Mouse (Mus musculus) intestine, postnatal 0 days (tissue): ENCODE data around the gene Ogg1. TPM values are rescaled to one million over a fixed set of nuclear protein-coding genes. Genes with fewer than 3 reads are reported as not detected.

Experiments used
- ATAC-seq: fragments of 200-750 bp; cut with Nextera tagmentation; 2 replicates; pipeline ENCODE4 v1.8.0; 2017; ENCODE audit warnings: mild to moderate bottlenecking, moderate TSS enrichment, moderate library complexity
- H3K27ac ChIP-seq: fragments of 300-500 bp; sonication (generic); 2 replicates; pipeline ENCODE4 v1.5.1; 2014; ENCODE audit warnings: mild to moderate bottlenecking, low read depth, low read length, moderate library complexity
- H3K27me3 ChIP-seq: fragments of 300-500 bp; sonication (generic); replicated peaks from 2 replicates; pipeline ENCODE4 v1.6.1; 2014; ENCODE audit warnings: low read length, mixed read lengths; ENCODE audit not compliant: control insufficient read depth, insufficient read depth
- H3K36me3 ChIP-seq: fragments of 300-500 bp; sonication (generic); 2 replicates; pipeline ENCODE4 v1.6.1; 2014; ENCODE audit warnings: mild to moderate bottlenecking, moderate library complexity; ENCODE audit not compliant: control insufficient read depth, insufficient read depth
- H3K4me1 ChIP-seq: fragments of 300-500 bp; sonication (generic); replicated peaks from 2 replicates; pipeline ENCODE4 v1.6.1; 2014; ENCODE audit warnings: antibody characterized with exemption, low read length, mixed read lengths; ENCODE audit not compliant: control insufficient read depth, insufficient read depth
- H3K4me2 ChIP-seq: fragments of 300-500 bp; sonication (generic); replicated peaks from 2 replicates; pipeline ENCODE4 v1.6.1; 2014; ENCODE audit warnings: low read depth, mild to moderate bottlenecking, moderate library complexity
- H3K4me3 ChIP-seq: fragments of 300-500 bp; sonication (generic); 2 replicates; pipeline ENCODE4 v1.5.1; 2014; ENCODE audit warnings: low read depth, low read length
- H3K9ac ChIP-seq: fragments of 300-500 bp; sonication (generic); 2 replicates; pipeline ENCODE4 v1.6.1; 2014; ENCODE audit warnings: mild to moderate bottlenecking, low read depth, low read length
- H3K9me3 ChIP-seq: fragments of 300-500 bp; sonication (generic); 2 replicates; pipeline ENCODE4 v1.6.1; 2016; ENCODE audit warnings: mixed run types; ENCODE audit not compliant: control insufficient read depth
- CTCF ChIP-seq: sonication (generic); IDR thresholded peaks from 2 replicates; pipeline ENCODE4 v1.5.1; 2016; ENCODE audit warnings: low read depth, mild to moderate bottlenecking, control low read depth, antibody characterized with exemption, moderate library complexity
- WGBS: fragments of 180-500 bp; shearing (Covaris S2); extraction: QIAGEN DNeasy Blood & Tissue Kit; methylation state at CpG from one replicate; pipeline ENCODE4 v1.1.7; 2014; 5-methylcytosine and 5-hydroxymethylcytosine counted together
- polyA plus RNA-seq: library from polyadenylated mRNA; unstranded; fragments of >200 nt; fragmentation: Nextera tagmentation; extraction: Ambion mirVana; gene quantifications from 2 replicates; pipeline ENCODE4 v1.2.1, GENCODE M21; 2015

The Ogg1 gene
- polyA plus RNA-seq, 1 experiment from 2014 or later = 9.7 TPM

DNA sequence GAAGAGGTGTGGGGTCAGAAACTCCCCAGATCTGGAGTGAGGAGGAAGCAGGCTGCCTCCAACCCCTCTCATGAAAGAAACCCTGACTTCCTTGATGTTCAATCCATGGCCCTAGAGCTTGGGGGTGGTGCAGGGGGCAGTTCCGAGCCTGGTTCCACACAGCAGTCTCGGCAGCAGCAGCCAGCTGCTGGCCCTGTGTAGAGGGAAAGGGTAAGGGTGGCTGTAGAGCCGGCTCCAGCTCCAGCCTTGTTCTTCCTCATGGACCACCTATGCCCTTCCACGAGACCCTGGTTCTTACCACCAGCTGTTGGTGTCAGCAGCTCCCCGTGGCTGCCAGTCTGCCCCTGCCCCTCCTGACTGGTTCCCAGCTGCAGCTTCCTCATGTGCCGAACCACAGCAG, 7.4 kb downstream of the Ogg1 start:
- ATAC-seq = no peak
- Histone ChIP-seq H3K9me3 (no peaks in the 10 kb centered on the region), H3K4me2 (no peak overlapping the region), H3K4me3 (no peak overlapping the region), H3K9ac (no peak overlapping the region), H3K27me3 (no peaks in the 10 kb centered on the region), H3K27ac (no peak overlapping the region), H3K4me1 (no peaks in the 10 kb centered on the region), H3K36me3 (peaks cover 58% of the 10 kb centered on the region)
- WGBS = 73% methylated on average over 6 of the region's 6 CpGs
- no peak for TF ChIP-seq CTCF

DNA sequence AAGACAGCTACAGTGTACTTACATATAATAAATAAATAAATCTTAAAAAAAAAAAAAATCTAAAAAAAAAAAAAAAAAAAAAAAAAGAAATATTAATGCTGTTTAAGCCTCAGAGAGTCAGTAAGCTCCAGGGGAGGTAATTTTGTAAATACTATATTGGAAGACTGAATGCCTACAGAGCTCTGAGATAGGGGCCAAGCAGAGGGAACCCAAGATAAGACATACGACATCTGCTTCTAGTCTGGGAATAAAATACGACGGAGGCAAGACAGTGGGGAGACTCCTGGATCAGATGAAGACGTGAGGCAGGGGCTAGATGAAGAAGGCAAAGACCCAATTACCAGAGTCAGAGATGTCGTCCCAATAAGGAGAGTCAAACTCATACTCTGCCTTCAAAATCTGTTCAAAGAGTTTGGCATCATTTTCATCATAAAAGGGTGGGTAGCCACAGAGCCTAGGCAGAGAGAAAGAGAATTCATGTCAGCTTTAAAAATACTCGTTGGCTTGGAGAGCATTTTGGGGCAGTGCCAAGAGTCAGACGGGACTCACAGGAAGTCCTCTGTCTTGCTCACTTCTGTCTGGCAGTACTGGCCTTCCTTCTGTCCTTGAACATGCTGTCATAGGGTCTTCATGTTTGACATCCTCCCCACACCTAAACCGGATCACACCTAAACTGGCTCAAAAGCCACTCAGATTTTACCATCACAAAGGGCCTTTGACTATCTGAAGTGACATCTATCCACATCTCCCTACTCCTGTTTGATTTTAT, 10.3 kb downstream of the Ogg1 start:
- no peak for TF ChIP-seq CTCF
- ATAC-seq = no peak
- Histone ChIP-seq H3K36me3 (peaks cover 48% of the 10 kb centered on the region), H3K9ac (no peak overlapping the region), H3K4me2 (no peak overlapping the region), H3K9me3 (no peaks in the 10 kb centered on the region), H3K27me3 (no peaks in the 10 kb centered on the region), H3K4me3 (no peak overlapping the region), H3K27ac (no peak overlapping the region), H3K4me1 (no peaks in the 10 kb centered on the region)
- 58% methylated on average over 8 of the region's 8 CpGs for WGBS

DNA sequence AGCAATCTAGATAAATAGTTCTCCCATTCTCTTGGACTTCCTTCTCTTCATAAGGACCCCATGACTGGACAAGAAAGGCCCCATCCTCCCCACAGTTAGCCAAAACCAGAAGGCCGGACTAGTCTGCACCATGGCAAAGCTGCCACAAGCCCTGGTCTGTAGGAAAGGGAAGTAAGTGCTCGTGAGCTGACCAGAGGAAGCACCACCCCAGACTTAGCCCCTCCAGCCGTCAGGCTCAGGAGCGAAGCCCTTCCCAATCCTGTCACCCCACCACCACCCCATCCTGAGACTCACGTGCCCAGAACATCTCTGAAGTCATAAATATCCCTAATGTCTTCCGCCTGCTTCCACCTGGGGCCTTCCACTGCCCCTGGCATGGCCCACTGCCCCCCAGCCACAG, 14.8 kb downstream of the Ogg1 start:
- no peaks in the 10 kb centered on the region for H3K27me3 ChIP-seq
- H3K9ac ChIP-seq = no peak overlapping the region
- H3K36me3 ChIP-seq = peaks cover 22% of the 10 kb centered on the region
- no peaks in the 10 kb centered on the region for H3K4me1 ChIP-seq
- H3K4me3 ChIP-seq = no peak overlapping the region
- H3K9me3 ChIP-seq = no peaks in the 10 kb centered on the region
- no peak for ATAC-seq
- WGBS = 86% methylated on average over 6 of the region's 6 CpGs
- no peak for TF ChIP-seq CTCF
- H3K27ac ChIP-seq = no peak overlapping the region
- H3K4me2 ChIP-seq = no peak overlapping the region

DNA sequence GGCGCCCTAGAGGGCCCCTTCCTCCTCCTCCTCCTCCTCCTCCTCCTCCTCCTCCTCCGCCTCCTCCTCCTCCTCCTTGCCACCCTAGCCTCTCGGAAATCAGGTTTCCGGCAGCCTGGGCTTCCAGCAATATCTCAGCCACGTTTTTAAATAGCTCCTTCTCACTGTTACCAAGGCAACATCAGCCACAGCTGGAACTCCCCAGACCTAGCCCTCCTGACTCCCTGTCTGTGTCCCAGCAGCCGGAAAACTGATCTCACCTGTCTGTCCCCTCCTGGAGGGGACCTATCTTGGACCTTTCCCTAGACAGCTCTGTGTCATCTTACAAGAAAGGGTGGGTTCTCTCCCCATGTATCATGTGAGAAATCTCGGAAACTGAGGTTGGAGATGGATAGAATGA, 15.5 kb downstream of the Ogg1 start:
- H3K27ac ChIP-seq = no peak overlapping the region
- no peaks in the 10 kb centered on the region for H3K4me1 ChIP-seq
- TF ChIP-seq CTCF = no peak
- H3K36me3 ChIP-seq = peaks cover 22% of the 10 kb centered on the region
- H3K9ac ChIP-seq = no peak overlapping the region
- 40% methylated on average over 4 of the region's 7 CpGs for WGBS
- no peaks in the 10 kb centered on the region for H3K27me3 ChIP-seq
- H3K9me3 ChIP-seq = no peaks in the 10 kb centered on the region
- H3K4me3 ChIP-seq = no peak overlapping the region
- no peak for ATAC-seq
- H3K4me2 ChIP-seq = peak overlapping the region; percentile 75; the same call in 1 of the 2 replicates

DNA sequence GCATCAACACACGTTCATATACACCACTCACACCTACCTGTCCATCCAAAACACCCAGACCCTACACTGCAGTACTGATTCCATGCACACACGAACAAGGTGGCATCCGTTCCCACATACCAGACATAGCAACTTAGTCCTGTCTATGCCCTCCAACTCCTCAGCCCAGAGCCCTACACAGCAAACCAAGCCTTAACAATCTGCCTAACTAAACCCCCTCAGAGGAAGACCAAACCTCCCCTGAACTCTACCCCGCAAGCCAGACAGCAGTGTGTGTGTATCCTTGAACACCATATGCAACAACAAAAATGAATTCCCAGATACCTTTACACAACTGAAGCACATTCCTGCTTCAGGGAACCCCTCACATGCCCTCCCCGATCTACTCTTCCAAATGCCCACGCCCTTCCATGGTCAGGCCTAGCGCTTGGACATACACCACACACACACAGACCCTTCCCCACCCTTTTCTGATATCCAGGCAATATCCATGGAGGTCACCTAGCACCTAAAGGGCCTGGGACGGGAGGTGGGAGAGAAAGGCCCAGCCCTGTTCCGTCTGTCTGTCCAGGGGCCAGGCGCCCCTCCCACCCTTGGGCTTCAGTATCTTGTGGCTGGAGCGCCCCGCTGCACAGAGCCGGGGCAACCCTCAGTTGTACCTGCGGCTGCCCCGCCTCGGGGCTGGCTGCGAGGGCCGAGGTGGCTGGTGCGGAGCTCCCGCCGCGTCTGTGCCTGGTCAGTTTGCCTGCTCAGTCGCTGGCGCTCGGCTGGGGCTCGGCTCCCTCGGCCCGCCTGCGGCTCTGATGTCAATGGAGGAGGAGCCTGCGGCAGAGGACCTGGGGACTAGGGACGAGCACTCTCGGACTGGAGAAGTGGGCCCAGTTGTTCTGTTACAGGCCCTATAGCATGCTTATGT, 16.7 kb downstream of the Ogg1 start, which contains the start of gene Camk1:
Gene Camk1 (minus strand): TSS at position 808 of the 916 bp plus-strand sequence.
- Histone ChIP-seq H3K9ac (peak within 1 kb of the TSS; percentile 73), H3K4me1 (no peaks in the 10 kb centered on the region), H3K36me3 (peaks cover 14% of the 10 kb centered on the region), H3K27me3 (no peaks in the 10 kb centered on the region), H3K4me2 (peak within 1 kb of the TSS; percentile 75), H3K9me3 (no peaks in the 10 kb centered on the region), H3K27ac (no peak within 1 kb of the TSS), H3K4me3 (peak within 1 kb of the TSS; percentile 61)
- WGBS = 12% methylated on average over 32 of the region's 32 CpGs
- no peak for TF ChIP-seq CTCF
- ATAC-seq = peak; percentile 66

DNA sequence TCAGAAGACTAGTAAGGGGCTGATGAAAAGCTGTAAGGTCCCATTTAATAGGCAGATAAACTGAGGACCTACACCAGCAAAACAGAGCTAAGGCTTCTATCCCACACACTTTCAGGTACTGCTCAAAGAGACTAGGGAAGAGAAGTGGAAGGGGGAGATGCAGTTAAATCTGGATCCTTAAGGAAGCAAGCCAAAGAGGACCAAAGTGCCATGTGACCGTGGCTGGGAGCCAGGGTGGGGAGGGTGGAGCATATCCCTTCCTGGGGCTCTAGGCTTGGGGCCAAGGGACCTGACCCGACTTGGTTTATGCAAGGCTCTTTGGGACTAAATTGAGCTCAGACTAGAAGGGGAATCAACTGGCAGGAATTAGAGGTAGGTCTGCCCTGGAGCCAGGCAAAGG, 17.5 kb downstream of the Ogg1 start:
- Histone ChIP-seq H3K9me3 (no peaks in the 10 kb centered on the region), H3K4me2 (peak overlapping the region; percentile 75), H3K9ac (no peak overlapping the region), H3K27ac (no peak overlapping the region), H3K36me3 (peaks cover 7% of the 10 kb centered on the region; the same call in 1 of the 2 replicates), H3K4me1 (no peaks in the 10 kb centered on the region), H3K27me3 (no peaks in the 10 kb centered on the region), H3K4me3 (no peak overlapping the region)
- no peak for TF ChIP-seq CTCF
- ATAC-seq = no peak
- 19% methylated on average over 2 of the region's 2 CpGs for WGBS
